Mouse (Mus musculus) forebrain, embryonic 13.5 days (tissue): Measurements from ENCODE around the gene Brap. TPM values are rescaled to one million over a fixed set of nuclear protein-coding genes. Genes with fewer than 3 reads are reported as not detected.

Experiments used
- ATAC-seq: fragments of 200-750 bp; cut with Nextera tagmentation; 2 replicates; pipeline ENCODE4 v1.8.0; 2017
- H3K27ac ChIP-seq: fragments of 300-500 bp; sonication (generic); 2 replicates; pipeline ENCODE4 v1.5.1; 2015; ENCODE audit warnings: inconsistent platforms, mild to moderate bottlenecking, moderate library complexity
- H3K27me3 ChIP-seq: fragments of 300-500 bp; sonication (generic); 2 replicates; pipeline ENCODE4 v1.6.1; 2015; ENCODE audit warnings: mild to moderate bottlenecking, inconsistent platforms
- H3K36me3 ChIP-seq: fragments of 300-500 bp; sonication (generic); 2 replicates; pipeline ENCODE4 v1.6.1; 2015; ENCODE audit warnings: mild to moderate bottlenecking, inconsistent platforms; ENCODE audit not compliant: poor library complexity, severe bottlenecking
- H3K4me1 ChIP-seq: fragments of 300-500 bp; sonication (generic); 2 replicates; pipeline ENCODE4 v1.6.1; 2015; ENCODE audit warnings: inconsistent platforms
- H3K4me2 ChIP-seq: fragments of 300-500 bp; sonication (generic); 2 replicates; pipeline ENCODE4 v1.6.1; 2015; ENCODE audit warnings: inconsistent platforms, mild to moderate bottlenecking, moderate library complexity
- H3K4me3 ChIP-seq: fragments of 300-500 bp; sonication (generic); 2 replicates; pipeline ENCODE4 v1.5.1; 2015; ENCODE audit warnings: mild to moderate bottlenecking, inconsistent platforms
- H3K9ac ChIP-seq: fragments of 300-500 bp; sonication (generic); 2 replicates; pipeline ENCODE4 v1.6.1; 2015; ENCODE audit warnings: mild to moderate bottlenecking, inconsistent platforms
- H3K9me3 ChIP-seq: fragments of 300-500 bp; sonication (generic); replicated peaks from 2 replicates; pipeline ENCODE4 v1.6.1; 2016; ENCODE audit warnings: inconsistent platforms
- WGBS: fragments of 180-500 bp; shearing (Covaris S2); methylation state at CpG from one replicate; pipeline ENCODE4 v1.1.7; 2015; 5-methylcytosine and 5-hydroxymethylcytosine counted together
- polyA plus RNA-seq: library from polyadenylated mRNA; unstranded; fragments of >200 nt; fragmentation: Nextera tagmentation; extraction: Ambion mirVana; gene quantifications from 2 replicates; pipeline ENCODE4 v1.2.1, GENCODE M21; 2015

Gene Brap
- polyA plus RNA-seq, 1 experiment from 2014 or later, result 42.7 TPM

- no peaks in the 10 kb centered on the region for H3K27me3 ChIP-seq
- no peak for ATAC-seq
Measured at GRCm38 (mm10) chr5:121710402-121710801, 50.0 kb downstream of the Brap start.

DNA sequence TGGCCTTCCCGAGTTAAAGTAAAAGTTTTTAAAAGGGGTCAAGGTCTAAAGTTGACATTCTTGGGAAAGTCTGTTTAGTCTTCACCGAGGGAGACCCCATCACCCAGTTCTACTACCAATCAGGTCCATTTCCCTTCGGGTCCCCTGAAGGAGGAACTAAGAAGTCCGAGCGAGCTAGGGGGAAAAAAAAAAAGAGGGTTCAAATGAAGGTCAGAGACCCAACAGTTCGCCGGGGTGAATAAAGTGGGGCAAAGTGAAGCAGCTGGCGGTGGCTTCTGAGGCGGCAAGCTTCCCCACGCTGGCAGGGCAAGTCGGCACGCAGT is 50.4 kb downstream of the Brap start:
- Histone ChIP-seq H3K4me1 (peaks cover 25% of the 10 kb centered on the region), H3K27ac (peak overlapping the region; percentile 97), H3K9ac (peak overlapping the region; percentile 98), H3K36me3 (no peaks in the 10 kb centered on the region), H3K27me3 (no peaks in the 10 kb centered on the region), H3K4me3 (peak overlapping the region; percentile 97), H3K9me3 (no peaks in the 10 kb centered on the region), H3K4me2 (peak overlapping the region; percentile 90)
- ATAC-seq, result no peak; the same call in 1 of the 2 replicates
- WGBS, result 2% methylated on average over 12 of the region's 12 CpGs

More at GRCm38 (mm10) chr5:121710402-121710801, 50.0 kb downstream of the Brap start:
- Histone ChIP-seq H3K9me3 (no peaks in the 10 kb centered on the region), H3K4me3 (peak overlapping the region; percentile 97; the same call in 1 of the 2 replicates), H3K27ac (no peak overlapping the region), H3K36me3 (no peaks in the 10 kb centered on the region), H3K9ac (no peak overlapping the region), H3K4me2 (peak overlapping the region; percentile 90), H3K4me1 (peaks cover 21% of the 10 kb centered on the region)
- 36% methylated on average over 2 of the region's 2 CpGs for WGBS

DNA sequence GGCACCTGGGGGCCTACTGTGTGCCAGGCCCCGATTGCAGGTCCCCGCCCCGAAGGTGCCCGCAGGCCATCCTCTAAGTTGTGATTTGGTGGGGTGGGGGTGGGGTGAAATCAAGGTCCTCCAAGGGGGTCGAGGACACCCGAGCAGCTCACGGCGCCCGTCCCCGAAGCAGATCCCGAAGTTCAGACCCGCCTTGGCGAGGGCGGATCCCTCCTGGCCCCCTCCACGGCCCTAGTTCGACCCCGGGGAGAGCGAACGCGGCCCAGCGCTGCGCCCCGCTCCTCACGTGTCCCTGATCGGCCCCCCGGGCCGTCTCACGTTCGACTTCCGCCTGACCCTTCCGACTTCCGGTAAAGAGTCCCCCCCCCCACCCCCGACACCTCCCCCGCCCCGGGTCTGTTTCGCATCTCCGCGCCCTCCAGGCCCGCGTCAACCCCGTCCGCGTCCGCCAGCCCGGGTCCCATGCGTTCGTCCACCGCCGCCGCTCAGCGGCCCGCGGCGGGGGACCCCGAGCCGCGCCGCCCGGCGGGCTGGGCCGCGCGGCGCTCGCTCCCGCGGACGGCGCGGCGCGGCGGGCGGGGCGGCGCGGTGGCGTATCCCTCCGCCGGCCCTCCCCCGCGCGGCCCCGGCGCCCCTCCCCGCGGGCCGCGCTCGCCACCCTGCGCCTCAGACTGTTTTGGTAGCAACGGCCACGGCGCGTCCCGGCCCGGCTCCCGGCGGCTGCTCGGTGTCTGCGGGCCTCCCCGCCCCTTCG is 51.0 kb downstream of the Brap start, which contains the start of gene Atxn2:
TSS of gene Atxn2 (plus strand) at position 164 of the 754 bp plus-strand sequence.
- H3K9me3 ChIP-seq, result no peaks in the 10 kb centered on the region
- H3K9ac ChIP-seq, result peak within 1 kb of the TSS; percentile 98
- no peaks in the 10 kb centered on the region for H3K36me3 ChIP-seq
- ATAC-seq, result peak; percentile 86
- H3K4me2 ChIP-seq, result peak within 1 kb of the TSS; percentile 90
- H3K4me1 ChIP-seq, result peaks cover 31% of the 10 kb centered on the region
- peak within 1 kb of the TSS; percentile 97 for H3K4me3 ChIP-seq
- H3K27me3 ChIP-seq, result no peaks in the 10 kb centered on the region
- WGBS, result under 1% methylated on average over 34 of the region's 103 CpGs
- peak within 1 kb of the TSS; percentile 97 for H3K27ac ChIP-seq

DNA sequence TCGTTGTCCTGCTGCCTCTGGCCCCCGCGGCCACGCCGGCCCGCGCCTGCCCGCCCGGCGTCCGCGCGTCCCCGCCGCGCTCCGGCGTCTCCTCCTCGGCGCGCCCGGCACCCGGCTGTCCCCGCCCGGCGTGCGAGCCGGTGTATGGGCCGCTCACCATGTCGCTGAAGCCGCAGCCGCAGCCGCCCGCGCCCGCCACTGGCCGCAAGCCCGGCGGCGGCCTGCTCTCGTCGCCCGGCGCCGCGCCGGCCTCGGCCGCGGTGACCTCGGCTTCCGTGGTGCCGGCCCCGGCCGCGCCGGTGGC is 51.5 kb downstream of the Brap start:
- 0% methylated on average over 30 of the region's 57 CpGs for WGBS
- Histone ChIP-seq H3K4me3 (peak overlapping the region; percentile 97), H3K9me3 (no peaks in the 10 kb centered on the region), H3K36me3 (no peaks in the 10 kb centered on the region), H3K4me2 (peak overlapping the region; percentile 90), H3K9ac (peak overlapping the region; percentile 98), H3K27me3 (no peaks in the 10 kb centered on the region), H3K4me1 (peaks cover 33% of the 10 kb centered on the region), H3K27ac (peak overlapping the region; percentile 97)
- peak; percentile 52 for ATAC-seq

DNA sequence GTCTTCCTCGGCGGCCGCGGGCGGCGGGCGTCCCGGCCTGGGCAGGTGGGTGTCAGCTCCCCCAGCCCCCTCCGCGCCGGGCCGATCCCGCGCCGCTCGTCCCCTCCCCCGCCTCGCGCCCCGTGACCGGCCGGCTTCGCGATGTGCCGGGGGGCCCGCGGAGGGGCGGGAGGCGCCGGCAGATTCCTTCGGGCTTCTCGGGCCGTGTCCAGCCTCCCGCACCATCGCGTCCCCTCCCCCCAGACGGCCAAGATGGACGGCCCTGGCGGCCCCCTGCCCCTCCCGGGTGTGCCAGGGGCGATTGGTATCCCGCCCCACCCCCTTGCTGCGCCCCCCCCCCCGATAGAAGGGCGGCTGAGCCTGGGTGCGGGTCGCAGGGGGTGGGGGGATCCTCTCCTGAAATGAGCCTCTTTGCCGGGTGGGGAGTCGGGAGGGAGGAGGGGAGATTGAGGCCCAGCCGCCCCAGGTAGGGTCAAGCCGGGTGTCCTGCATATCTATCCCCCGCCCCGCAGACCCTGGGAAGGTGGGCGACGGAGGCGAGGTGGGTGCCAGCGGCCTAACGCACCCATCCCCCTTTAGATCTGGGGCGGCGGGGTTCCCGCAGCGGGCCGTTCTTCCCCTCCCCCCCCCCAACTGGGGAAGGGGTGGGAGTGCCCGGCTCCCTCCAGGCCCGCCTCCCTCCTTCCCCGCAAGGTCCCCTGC is 52.0 kb downstream of the Brap start:
- H3K9ac ChIP-seq, result peak overlapping the region; percentile 98
- H3K4me1 ChIP-seq, result peaks cover 33% of the 10 kb centered on the region
- H3K27ac ChIP-seq, result peak overlapping the region; percentile 97
- no peaks in the 10 kb centered on the region for H3K9me3 ChIP-seq
- H3K4me3 ChIP-seq, result peak overlapping the region; percentile 97
- ATAC-seq, result peak; percentile 64
- under 1% methylated on average over 36 of the region's 66 CpGs for WGBS
- H3K4me2 ChIP-seq, result peak overlapping the region; percentile 90
- no peaks in the 10 kb centered on the region for H3K27me3 ChIP-seq
- H3K36me3 ChIP-seq, result 0 out of 2 replicates have a peak, but pooled peaks cover 2% of the 10 kb centered on the region

DNA sequence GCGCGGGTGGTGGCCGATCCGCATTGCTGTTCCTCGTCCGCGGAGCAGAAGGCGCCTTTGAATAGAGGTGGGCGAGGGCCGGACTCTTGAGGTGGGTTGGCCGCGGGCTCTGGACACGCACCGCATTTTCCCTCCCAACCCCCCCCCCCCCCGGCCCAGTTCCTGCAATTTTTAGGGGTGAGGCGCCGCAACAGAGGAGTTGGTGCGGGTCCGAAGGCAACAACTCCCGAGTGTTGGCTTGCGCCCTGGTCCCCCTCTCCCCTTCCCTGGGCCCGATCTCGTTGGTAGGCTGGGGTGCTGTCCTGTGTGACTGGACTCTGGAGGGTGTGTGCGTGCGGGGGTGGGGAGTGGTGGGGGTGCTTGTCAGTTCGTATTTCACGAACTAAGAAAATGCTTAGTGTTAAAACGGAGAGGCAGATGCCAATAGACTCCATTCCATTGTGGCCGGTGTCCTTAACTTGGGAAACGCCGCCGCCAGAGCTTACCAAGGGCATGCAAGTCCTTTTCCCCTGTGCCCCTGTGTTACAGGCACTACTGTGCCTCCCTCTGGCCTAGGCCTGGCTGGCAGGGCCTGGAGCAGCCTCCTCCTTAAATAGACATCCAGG is 52.7 kb downstream of the Brap start:
- Histone ChIP-seq H3K27me3 (no peaks in the 10 kb centered on the region), H3K27ac (peak overlapping the region; percentile 97), H3K4me1 (peaks cover 33% of the 10 kb centered on the region), H3K36me3 (0 out of 2 replicates have a peak, but pooled peaks cover 7% of the 10 kb centered on the region), H3K4me2 (peak overlapping the region; percentile 90), H3K4me3 (peak overlapping the region; percentile 97), H3K9ac (peak overlapping the region; percentile 98), H3K9me3 (no peaks in the 10 kb centered on the region)
- under 1% methylated on average over 31 of the region's 32 CpGs for WGBS
- ATAC-seq, result peak; percentile 46; the same call in 1 of the 2 replicates

DNA sequence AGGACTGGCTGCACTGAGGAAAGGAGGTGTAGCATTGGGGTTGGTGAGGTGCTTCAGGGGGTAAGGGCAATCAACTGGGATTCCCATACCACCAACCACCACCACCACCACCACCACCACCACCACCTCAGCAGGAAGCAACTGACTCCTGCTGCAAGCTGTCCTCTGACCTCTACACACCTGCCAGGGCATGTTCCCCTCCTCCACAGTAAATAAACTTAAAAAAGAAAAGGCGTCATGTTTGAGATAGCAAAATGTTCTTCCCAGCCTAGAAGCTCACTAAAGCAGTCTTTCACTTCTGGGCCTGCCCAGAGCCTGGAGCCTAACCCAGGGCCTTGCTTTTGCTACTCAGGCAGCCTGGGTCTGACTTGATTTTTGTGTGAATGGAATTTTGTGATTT is 54.0 kb downstream of the Brap start:
- H3K27ac ChIP-seq, result no peak overlapping the region
- ATAC-seq, result no peak
- H3K27me3 ChIP-seq, result no peaks in the 10 kb centered on the region
- peak overlapping the region; percentile 90; the same call in 1 of the 2 replicates for H3K4me2 ChIP-seq
- H3K36me3 ChIP-seq, result 0 out of 2 replicates have a peak, but pooled peaks cover 7% of the 10 kb centered on the region
- H3K4me1 ChIP-seq, result peaks cover 38% of the 10 kb centered on the region
- 100% methylated on average over 1 of the region's 1 CpGs for WGBS
- no peaks in the 10 kb centered on the region for H3K9me3 ChIP-seq
- H3K4me3 ChIP-seq, result peak overlapping the region; percentile 97; the same call in 1 of the 2 replicates
- no peak overlapping the region for H3K9ac ChIP-seq

- Histone ChIP-seq H3K4me2 (no peak overlapping the region), H3K27ac (no peak overlapping the region), H3K9me3 (no peaks in the 10 kb centered on the region), H3K4me1 (peaks cover 44% of the 10 kb centered on the region), H3K4me3 (no peak overlapping the region), H3K36me3 (0 out of 2 replicates have a peak, but pooled peaks cover 7% of the 10 kb centered on the region), H3K9ac (no peak overlapping the region), H3K27me3 (no peaks in the 10 kb centered on the region)
- 87% methylated on average over 6 of the region's 6 CpGs for whole genome bisulfite sequencing
- no peak for ATAC-seq
Measured at GRCm38 (mm10) chr5:121714928-121715327, 54.6 kb downstream of the Brap start.

DNA sequence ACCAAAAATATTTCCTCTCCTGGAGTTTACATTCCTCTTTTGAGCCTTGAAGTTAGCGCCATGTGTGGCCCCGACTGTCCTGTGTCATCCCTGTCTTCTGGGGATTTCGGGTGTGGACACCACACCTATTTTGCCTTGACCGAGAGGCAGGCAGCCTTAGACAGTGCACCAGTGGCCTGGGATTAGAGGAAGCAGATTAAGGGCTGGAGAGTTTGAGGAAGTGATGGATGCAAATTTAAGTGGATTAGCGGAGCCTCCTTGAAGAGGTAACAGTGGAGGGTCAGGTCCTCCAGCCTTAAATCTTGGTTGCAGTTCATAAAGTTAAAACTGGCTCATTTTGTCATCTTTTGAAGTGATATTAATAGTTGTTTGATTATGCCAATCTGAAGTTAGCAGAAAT is 58.1 kb downstream of the Brap start:
- H3K27ac ChIP-seq, result no peak overlapping the region
- no peaks in the 10 kb centered on the region for H3K9me3 ChIP-seq
- 87% methylated on average over 5 of the region's 5 CpGs for WGBS
- H3K4me2 ChIP-seq, result no peak overlapping the region
- H3K36me3 ChIP-seq, result 0 out of 2 replicates have a peak, but pooled peaks cover 7% of the 10 kb centered on the region
- no peak overlapping the region for H3K9ac ChIP-seq
- no peak for ATAC-seq
- H3K4me1 ChIP-seq, result peaks cover 50% of the 10 kb centered on the region
- no peaks in the 10 kb centered on the region for H3K27me3 ChIP-seq
- H3K4me3 ChIP-seq, result no peak overlapping the region

- no peaks in the 10 kb centered on the region for H3K27me3 ChIP-seq
- H3K9me3 ChIP-seq, result no peaks in the 10 kb centered on the region
- H3K4me2 ChIP-seq, result no peak overlapping the region
- no peak overlapping the region for H3K4me3 ChIP-seq
- 90% methylated on average over 5 of the region's 5 CpGs for WGBS
- 0 out of 2 replicates have a peak, but pooled peaks cover 7% of the 10 kb centered on the region for H3K36me3 ChIP-seq
- H3K27ac ChIP-seq, result no peak overlapping the region
- peaks cover 29% of the 10 kb centered on the region for H3K4me1 ChIP-seq
- no peak for ATAC-seq
- no peak overlapping the region for H3K9ac ChIP-seq
Measured at GRCm38 (mm10) chr5:121720888-121721585, 60.7 kb downstream of the Brap start.

DNA sequence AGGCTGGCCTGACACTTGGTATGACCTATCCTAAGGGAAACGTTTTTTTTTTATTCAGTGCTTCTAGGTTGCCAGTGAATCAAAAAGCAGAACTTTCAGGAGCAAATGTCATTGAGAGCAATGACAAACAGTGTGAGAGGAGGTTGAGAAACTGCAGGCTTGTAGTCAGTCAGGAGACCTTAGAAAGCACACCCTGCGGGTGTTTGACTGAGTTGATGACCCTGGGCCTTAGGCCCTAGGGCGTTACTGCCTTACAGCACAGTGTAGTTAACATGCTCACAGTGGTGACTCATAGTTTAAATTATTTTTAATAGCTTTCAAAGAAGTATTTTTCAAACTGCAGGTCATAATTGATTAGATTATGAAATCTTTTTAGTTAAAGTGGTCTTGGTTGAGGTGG is 61.5 kb downstream of the Brap start:
- 87% methylated on average over 3 of the region's 3 CpGs for WGBS

More for the DNA sequence above, 61.5 kb downstream of the Brap start:
- no peak overlapping the region for H3K9ac ChIP-seq
- no peaks in the 10 kb centered on the region for H3K9me3 ChIP-seq
- no peak overlapping the region for H3K27ac ChIP-seq
- no peak overlapping the region for H3K4me3 ChIP-seq
- no peak for ATAC-seq
- peaks cover 23% of the 10 kb centered on the region; the same call in 1 of the 2 replicates for H3K4me1 ChIP-seq
- 0 out of 2 replicates have a peak, but pooled peaks cover 7% of the 10 kb centered on the region for H3K36me3 ChIP-seq
- no peaks in the 10 kb centered on the region for H3K27me3 ChIP-seq
- H3K4me2 ChIP-seq, result no peak overlapping the region
